Mouse (Mus musculus): ENCODE data around the gene Gm21190.
"Not testable (repeated sequence)": the region's sequence is repeated elsewhere in the genome, so short reads cannot be mapped to it uniquely, and the experiment has no call there.

Gene Gm21190

GRCm38 (mm10) chr5:15529122-15529521 lies at the start of gene Gm21190:
TSS of gene Gm21190 (minus strand) at chr5:15529222.
- DNase-seq (ENCODE audit: low spot score in 2 of 2) = not testable (repeated sequence)

GRCm38 (mm10) chr5:15577033-15577432 lies 48.0 kb upstream of the Gm21190 start, which contains the start of gene Gm21083:
TSS of gene Gm21083 (plus strand) at chr5:15577333.
- DNase-seq (ENCODE audit: low spot score in 2 of 2) = not testable (repeated sequence)

GRCm38 (mm10) chr5:15573735-15574134 lies 44.7 kb upstream of the Gm21190 start:
- not testable (repeated sequence) for DNase-seq (ENCODE audit: low spot score in 2 of 2)

- DNase-seq (ENCODE audit: low spot score in 2 of 2) = not testable (repeated sequence)
Observed at GRCm38 (mm10) chr5:15561425-15562264, 32.6 kb upstream of the Gm21190 start.

- DNase-seq (ENCODE audit: low spot score in 2 of 2) = not testable (repeated sequence)
Observed at GRCm38 (mm10) chr5:15558654-15559053, 29.6 kb upstream of the Gm21190 start.

- DNase-seq (ENCODE audit: low spot score in 2 of 2) = not testable (repeated sequence)
Observed at GRCm38 (mm10) chr5:15549606-15550005, 20.6 kb upstream of the Gm21190 start.

GRCm38 (mm10) chr5:15549134-15549533 lies 20.1 kb upstream of the Gm21190 start:
- DNase-seq (ENCODE audit: low spot score in 2 of 2) = not testable (repeated sequence)

GRCm38 (mm10) chr5:15548642-15549041 lies 19.6 kb upstream of the Gm21190 start:
- DNase-seq (ENCODE audit: low spot score in 2 of 2) = not testable (repeated sequence)

- DNase-seq (ENCODE audit: low spot score in 2 of 2) = peak in 1 of 2 experiments; percentile 11
Observed at GRCm38 (mm10) chr5:15522470-15522869, 6.6 kb downstream of the Gm21190 start.

- not testable (repeated sequence) for DNase-seq (ENCODE audit: low spot score in 2 of 2)
Observed at GRCm38 (mm10) chr5:15522028-15522427, 7.0 kb downstream of the Gm21190 start.

GRCm38 (mm10) chr5:15520418-15520817 lies 8.6 kb downstream of the Gm21190 start:
- not testable (repeated sequence) for DNase-seq (ENCODE audit: low spot score in 2 of 2)

GRCm38 (mm10) chr5:15517150-15517549 lies 11.9 kb downstream of the Gm21190 start:
- DNase-seq (ENCODE audit: low spot score in 2 of 2) = not testable (repeated sequence)

- DNase-seq (ENCODE audit: low spot score in 2 of 2) = not testable (repeated sequence)
Observed at GRCm38 (mm10) chr5:15512236-15512635, 16.8 kb downstream of the Gm21190 start.

GRCm38 (mm10) chr5:15509911-15510310 lies 19.1 kb downstream of the Gm21190 start:
- not testable (repeated sequence) for DNase-seq (ENCODE audit: low spot score in 2 of 2)

GRCm38 (mm10) chr5:15508460-15509451 lies 20.3 kb downstream of the Gm21190 start:
- not testable (repeated sequence) for DNase-seq (ENCODE audit: low spot score in 2 of 2)

- DNase-seq (ENCODE audit: low spot score in 2 of 2) = not testable (repeated sequence)
Observed at GRCm38 (mm10) chr5:15507757-15508459, 21.1 kb downstream of the Gm21190 start.

GRCm38 (mm10) chr5:15507309-15507619 lies 21.8 kb downstream of the Gm21190 start:
- no peak for DNase-seq (ENCODE audit: low spot score in 2 of 2)

- no peak for DNase-seq (ENCODE audit: low spot score in 2 of 2)
Observed at GRCm38 (mm10) chr5:15506575-15507308, 22.3 kb downstream of the Gm21190 start.

- DNase-seq (ENCODE audit: low spot score in 2 of 2) = peak in 1 of 2 experiments; percentile 19
Observed at GRCm38 (mm10) chr5:15498774-15499400, 30.1 kb downstream of the Gm21190 start.

- DNase-seq (ENCODE audit: low spot score in 2 of 2) = not testable (repeated sequence)
Observed at GRCm38 (mm10) chr5:15498350-15498749, 30.7 kb downstream of the Gm21190 start.
